Comparison of ENCODE assay signal across 21 mouse cellular contexts in the genomic region with DNA sequence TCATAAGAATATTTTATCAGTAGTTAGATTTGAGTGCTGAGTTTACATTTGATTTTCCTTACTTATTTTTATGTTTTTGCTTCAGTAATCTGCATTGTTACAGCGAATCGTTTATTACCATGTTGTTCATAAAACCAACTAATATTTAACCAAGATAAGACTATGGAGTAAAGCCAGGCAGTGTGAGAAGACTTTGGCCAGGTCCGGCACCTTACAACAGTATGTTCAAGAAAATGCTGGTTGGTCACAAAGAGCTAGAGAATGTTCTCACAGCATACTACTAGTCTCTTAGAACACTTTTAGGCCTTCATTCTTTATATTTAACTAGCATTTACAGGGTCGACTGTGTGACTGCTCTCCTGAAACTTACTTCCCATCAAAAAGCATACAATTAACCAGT.
"Had no signal": no experiment of that assay in that cellular context is flagged by ENCODE, and none has a peak within 500 bp of the region (broad histone marks: within the 10 kb centered on the region; RNA-seq: fewer than 3 reads in every experiment).

No protein-coding gene starts in this region.

- H3K27me3 ChIP-seq: lung, embryonic 15.5 days; megakaryocyte, embryonic 14.5 days; midbrain, embryonic 13.5 days; neural tube, embryonic 13.5 days; stomach, embryonic 15.5 days had no signal

- H3K9me3 ChIP-seq: lung, embryonic 15.5 days; megakaryocyte, embryonic 14.5 days; midbrain, embryonic 10.5 days; midbrain, embryonic 13.5 days; neural tube, embryonic 13.5 days; stomach, embryonic 15.5 days had no signal

- H3K4me2 ChIP-seq: liver, embryonic 11.5 days; lung, embryonic 15.5 days; midbrain, embryonic 13.5 days; neural tube, embryonic 13.5 days; stomach, embryonic 15.5 days had no signal

- H3K36me3 ChIP-seq: lung, embryonic 15.5 days; midbrain, embryonic 10.5 days; midbrain, embryonic 13.5 days; neural tube, embryonic 13.5 days; stomach, embryonic 15.5 days had no signal

- H3K4me1 ChIP-seq: lung, embryonic 15.5 days; midbrain, embryonic 10.5 days; midbrain, embryonic 13.5 days; neural tube, embryonic 13.5 days; stomach, embryonic 15.5 days had no signal

- H3K4me3 ChIP-seq: left cerebral cortex, adult 2 months; lung, embryonic 15.5 days; megakaryocyte, embryonic 14.5 days; midbrain, embryonic 10.5 days; midbrain, embryonic 13.5 days; myocyte; neural tube, embryonic 13.5 days; stomach, embryonic 15.5 days had no signal

- ATAC-seq: hindbrain, embryonic 16.5 days; midbrain, embryonic 13.5 days; midbrain, embryonic 16.5 days had no signal

- H3K27ac ChIP-seq: kidney, postnatal 0 days; left cerebral cortex, adult 2 months; liver, embryonic 14.5 days; lung, embryonic 15.5 days; midbrain, embryonic 10.5 days; midbrain, embryonic 13.5 days; neural tube, embryonic 13.5 days; stomach, embryonic 15.5 days had no signal

- H3K9ac ChIP-seq: liver, embryonic 14.5 days; lung, embryonic 15.5 days; midbrain, embryonic 13.5 days; neural tube, embryonic 13.5 days; stomach, embryonic 15.5 days had no signal

- DNase-seq: layer of hippocampus, postnatal 36 days; lung, adult 18-20 months; lung, postnatal 10 days; retina, postnatal 1 day; right cerebral cortex, postnatal 25 days; spleen, adult 18-20 months; thymus, adult 2 months; thymus, postnatal 14 days had no signal
